Mouse (Mus musculus): Measurements from ENCODE around the gene 2310007B03Rik. TPM values are rescaled to one million over a fixed set of nuclear protein-coding genes. Genes with fewer than 3 reads are reported as not detected.
A peak's percentile ranks its signal among the peaks of the same experiment; 100 is the strongest.

Gene 2310007B03Rik
- polyA plus RNA-seq, 1 experiment, result 0.88 TPM

DNA sequence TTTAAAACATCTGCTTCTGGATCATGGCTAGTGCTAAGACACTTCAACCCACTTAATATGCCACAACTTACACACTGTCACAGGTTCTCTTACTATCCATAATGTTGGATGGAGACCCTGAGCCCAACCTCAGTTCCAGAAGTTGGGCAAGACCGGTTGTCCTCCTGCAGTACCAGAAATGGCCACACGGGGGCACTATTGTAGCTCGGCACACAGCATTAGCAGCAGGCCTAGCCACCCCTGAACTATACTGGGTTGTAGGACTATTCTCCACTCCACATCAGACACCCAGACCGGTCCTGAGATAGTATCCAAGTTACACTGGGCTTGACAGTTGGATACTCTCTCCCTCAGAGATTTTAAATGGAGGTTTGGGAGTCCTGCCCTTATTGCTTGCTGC, 13.7 kb upstream of the 2310007B03Rik start:
- 3% methylated on average over 4 of the region's 4 CpGs for WGBS
- Histone ChIP-seq H3K36me3 (ENCODE audit: control insufficient read depth, insufficient read depth, low read length) (no peaks in the 10 kb centered on the region), H3K27me3 (ENCODE audit: control insufficient read depth, insufficient read depth, low read length) (peaks cover 5% of the 10 kb centered on the region; the same call in 1 of the 2 replicates), H3K4me3 (ENCODE audit: control insufficient read depth, insufficient read depth, low read length) (no peak overlapping the region), H3K4me1 (replicated peaks; ENCODE audit: control insufficient read depth, insufficient read depth, low read length) (no peaks in the 10 kb centered on the region), H3K27ac (ENCODE audit: control insufficient read depth, insufficient read depth, low read length) (no peak overlapping the region)
- TF ChIP-seq CTCF (IDR thresholded peaks at IDR 0.05; ENCODE audit: borderline replicate concordance, control insufficient read depth, extremely low read depth, insufficient read depth, low read length, poor library complexity) (peak; percentile 89), POLR2A (IDR thresholded peaks at IDR 0.05; ENCODE audit: control insufficient read depth, extremely low read depth, insufficient read depth, low read length, poor library complexity) (no peak)
- DNase-seq, result peak; percentile 67

GRCm38 (mm10) chr1:93173665-93174064, 12.9 kb upstream of the 2310007B03Rik start:
- H3K4me3 ChIP-seq (ENCODE audit: control insufficient read depth, insufficient read depth, low read length), result no peak overlapping the region
- no peak overlapping the region for H3K27ac ChIP-seq (ENCODE audit: control insufficient read depth, insufficient read depth, low read length)
- H3K27me3 ChIP-seq (ENCODE audit: control insufficient read depth, insufficient read depth, low read length), result peaks cover 5% of the 10 kb centered on the region; the same call in 1 of the 2 replicates
- no peaks in the 10 kb centered on the region for H3K36me3 ChIP-seq (ENCODE audit: control insufficient read depth, insufficient read depth, low read length)
- no peaks in the 10 kb centered on the region for H3K4me1 ChIP-seq (replicated peaks; ENCODE audit: control insufficient read depth, insufficient read depth, low read length)
- DNase-seq, result no peak
- WGBS, result 65% methylated on average over 4 of the region's 4 CpGs
- no peak for TF ChIP-seq CTCF (IDR thresholded peaks at IDR 0.05; ENCODE audit: borderline replicate concordance, control insufficient read depth, extremely low read depth, insufficient read depth, low read length, poor library complexity)
- no peak for TF ChIP-seq POLR2A (IDR thresholded peaks at IDR 0.05; ENCODE audit: control insufficient read depth, extremely low read depth, insufficient read depth, low read length, poor library complexity)

DNA sequence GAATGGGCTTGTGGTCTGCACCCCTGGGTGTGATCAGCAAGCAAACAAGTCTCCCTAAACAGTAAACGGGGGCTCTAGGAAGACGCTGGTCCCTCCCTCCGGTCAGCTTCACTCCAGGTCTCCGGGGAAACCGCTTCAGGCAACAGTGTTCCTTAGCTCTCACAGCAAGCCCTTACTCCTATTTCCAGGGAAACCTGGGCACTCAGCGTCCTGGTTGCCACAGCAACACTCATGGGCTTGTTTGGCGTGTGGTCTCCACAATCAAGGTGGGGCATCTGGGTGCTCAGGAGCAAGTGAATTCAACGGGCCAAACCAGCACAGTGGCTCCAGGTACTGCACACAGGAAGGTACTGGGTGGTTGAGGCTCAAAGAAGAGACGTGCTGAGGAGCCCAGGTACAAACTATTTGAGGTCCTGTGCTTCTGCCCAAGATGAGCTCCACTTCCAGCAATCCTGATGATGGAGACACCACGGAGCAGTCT, 7.6 kb upstream of the 2310007B03Rik start, which contains the start of gene Crocc2:
TSS of gene Crocc2 (plus strand) at position 431 of the 481 bp plus-strand sequence.
- no peaks in the 10 kb centered on the region for H3K4me1 ChIP-seq (replicated peaks; ENCODE audit: control insufficient read depth, insufficient read depth, low read length)
- WGBS, result 71% methylated on average over 10 of the region's 10 CpGs
- no peaks in the 10 kb centered on the region for H3K36me3 ChIP-seq (ENCODE audit: control insufficient read depth, insufficient read depth, low read length)
- no peaks in the 10 kb centered on the region for H3K27me3 ChIP-seq (ENCODE audit: control insufficient read depth, insufficient read depth, low read length)
- no peak within 1 kb of the TSS for H3K4me3 ChIP-seq (ENCODE audit: control insufficient read depth, insufficient read depth, low read length)
- H3K27ac ChIP-seq (ENCODE audit: control insufficient read depth, insufficient read depth, low read length), result no peak within 1 kb of the TSS
- DNase-seq, result no peak
- TF ChIP-seq CTCF (IDR thresholded peaks at IDR 0.05; ENCODE audit: borderline replicate concordance, control insufficient read depth, extremely low read depth, insufficient read depth, low read length, poor library complexity), result no peak
- no peak for TF ChIP-seq POLR2A (IDR thresholded peaks at IDR 0.05; ENCODE audit: control insufficient read depth, extremely low read depth, insufficient read depth, low read length, poor library complexity)

DNA sequence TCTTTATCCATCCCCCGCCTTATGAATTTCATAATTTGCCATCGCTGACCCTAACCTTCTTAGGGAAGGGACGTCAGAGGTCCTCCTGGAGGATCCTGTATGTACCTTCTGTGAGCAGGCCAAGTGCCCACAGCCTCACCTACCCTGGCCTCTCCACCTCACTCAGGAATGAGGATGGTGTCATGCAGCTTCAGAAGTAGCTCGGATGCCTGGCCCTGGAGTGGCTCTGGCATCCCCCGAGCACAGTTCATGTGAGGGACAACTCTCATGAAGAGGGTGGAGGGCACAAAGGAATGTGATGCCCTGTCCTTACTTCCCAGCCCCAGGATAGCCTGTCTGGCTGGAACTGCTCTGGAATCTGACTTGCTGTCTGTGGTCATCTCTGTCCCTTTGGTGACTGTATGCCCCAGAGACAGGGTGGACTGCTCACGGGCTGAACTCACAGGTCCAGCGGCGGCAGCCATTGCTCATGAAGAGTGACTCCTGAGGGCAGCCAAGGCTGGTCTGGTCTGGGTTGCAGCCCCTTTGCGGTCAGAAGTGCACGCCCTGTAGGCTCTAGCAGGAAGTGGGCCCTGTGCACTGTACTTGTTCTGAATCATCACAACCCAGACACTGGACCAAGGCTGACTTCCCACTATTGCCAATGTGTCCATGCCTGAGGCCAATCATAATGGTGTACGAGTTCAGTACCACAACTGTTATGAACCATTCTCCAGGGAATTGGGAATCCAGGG, 5.8 kb upstream of the 2310007B03Rik start:
- H3K36me3 ChIP-seq (ENCODE audit: control insufficient read depth, insufficient read depth, low read length), result no peaks in the 10 kb centered on the region
- H3K27ac ChIP-seq (ENCODE audit: control insufficient read depth, insufficient read depth, low read length), result no peak overlapping the region
- DNase-seq, result no peak
- no peak overlapping the region for H3K4me3 ChIP-seq (ENCODE audit: control insufficient read depth, insufficient read depth, low read length)
- H3K4me1 ChIP-seq (replicated peaks; ENCODE audit: control insufficient read depth, insufficient read depth, low read length), result no peaks in the 10 kb centered on the region
- H3K27me3 ChIP-seq (ENCODE audit: control insufficient read depth, insufficient read depth, low read length), result no peaks in the 10 kb centered on the region
- TF ChIP-seq POLR2A (IDR thresholded peaks at IDR 0.05; ENCODE audit: control insufficient read depth, extremely low read depth, insufficient read depth, low read length, poor library complexity) (no peak), CTCF (IDR thresholded peaks at IDR 0.05; ENCODE audit: borderline replicate concordance, control insufficient read depth, extremely low read depth, insufficient read depth, low read length, poor library complexity) (no peak)
- WGBS, result 87% methylated on average over 11 of the region's 11 CpGs

- TF ChIP-seq POLR2A (IDR thresholded peaks at IDR 0.05; ENCODE audit: control insufficient read depth, extremely low read depth, insufficient read depth, low read length, poor library complexity) (no peak), CTCF (IDR thresholded peaks at IDR 0.05; ENCODE audit: borderline replicate concordance, control insufficient read depth, extremely low read depth, insufficient read depth, low read length, poor library complexity) (no peak)
- no peaks in the 10 kb centered on the region for H3K36me3 ChIP-seq (ENCODE audit: control insufficient read depth, insufficient read depth, low read length)
- WGBS, result 54% methylated on average over 9 of the region's 9 CpGs
These were observed 4.7 kb upstream of the 2310007B03Rik start for GRCm38 (mm10) chr1:93165447-93165846.

DNA sequence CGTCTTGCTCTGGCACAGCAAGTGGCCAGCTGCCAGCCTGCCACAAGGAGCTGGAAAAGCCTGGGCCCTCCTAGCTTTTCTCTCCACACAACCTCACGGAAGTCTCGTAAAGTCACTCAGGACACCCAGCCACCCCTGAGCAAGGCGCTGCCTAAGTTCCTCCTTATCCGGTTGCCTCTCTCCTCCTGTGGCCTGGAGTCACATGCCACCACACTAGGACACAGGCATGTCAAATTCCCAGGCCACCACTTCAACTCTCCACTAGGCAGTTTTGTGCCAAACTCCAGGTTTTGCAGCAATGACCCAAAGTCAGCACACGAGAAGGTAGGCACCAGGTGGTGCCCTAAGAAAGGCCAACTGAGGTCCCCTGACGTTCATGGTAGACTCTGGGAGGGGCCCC, 1.8 kb upstream of the 2310007B03Rik start:
- Histone ChIP-seq H3K27ac (ENCODE audit: control insufficient read depth, insufficient read depth, low read length) (no peak overlapping the region), H3K4me3 (ENCODE audit: control insufficient read depth, insufficient read depth, low read length) (no peak overlapping the region), H3K36me3 (ENCODE audit: control insufficient read depth, insufficient read depth, low read length) (no peaks in the 10 kb centered on the region), H3K27me3 (ENCODE audit: control insufficient read depth, insufficient read depth, low read length) (no peaks in the 10 kb centered on the region), H3K4me1 (replicated peaks; ENCODE audit: control insufficient read depth, insufficient read depth, low read length) (no peaks in the 10 kb centered on the region)
- no peak for DNase-seq
- WGBS, result 85% methylated on average over 7 of the region's 7 CpGs
- TF ChIP-seq POLR2A (IDR thresholded peaks at IDR 0.05; ENCODE audit: control insufficient read depth, extremely low read depth, insufficient read depth, low read length, poor library complexity), result no peak

More at GRCm38 (mm10) chr1:93165447-93165846, 4.7 kb upstream of the 2310007B03Rik start:
- H3K4me3 ChIP-seq (ENCODE audit: control insufficient read depth, insufficient read depth, low read length), result no peak overlapping the region
- H3K27ac ChIP-seq (ENCODE audit: control insufficient read depth, insufficient read depth, low read length), result no peak overlapping the region
- DNase-seq, result no peak
- H3K27me3 ChIP-seq (ENCODE audit: control insufficient read depth, insufficient read depth, low read length), result no peaks in the 10 kb centered on the region
- no peaks in the 10 kb centered on the region for H3K4me1 ChIP-seq (replicated peaks; ENCODE audit: control insufficient read depth, insufficient read depth, low read length)
